Mouse (Mus musculus): ENCODE results near the gene Mief2.

Mief2 gene

DNA sequence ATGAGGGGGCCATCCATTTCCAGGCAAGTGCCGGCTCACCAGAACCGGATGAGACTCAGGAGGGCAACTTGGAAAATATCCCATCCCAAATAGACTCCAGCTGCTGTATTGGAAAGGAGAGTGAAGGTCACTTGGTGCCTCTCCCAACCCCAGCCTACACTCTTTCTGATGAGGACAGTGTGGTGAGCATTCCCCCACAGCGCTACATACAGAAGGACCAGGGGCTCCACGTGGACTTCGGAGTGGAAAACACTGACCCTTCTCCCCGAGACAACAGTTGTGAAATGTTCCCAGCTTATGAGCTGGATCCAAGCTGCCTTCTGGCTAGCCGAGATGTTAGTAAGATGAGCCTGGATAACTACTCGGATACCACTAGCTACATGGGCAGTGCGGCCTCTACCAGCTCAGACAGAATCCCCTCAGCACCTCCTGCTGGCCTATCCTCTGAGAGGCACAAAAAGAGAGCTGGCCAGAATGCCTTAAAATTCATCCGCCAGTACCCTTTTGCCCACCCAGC lies 51.5 kb downstream of the Mief2 start:
- peak; percentile 17 for DNase-seq

All from lung, postnatal 14 days (tissue).